Mouse (Mus musculus) testis, adult 2 months (tissue): Measurements from ENCODE around the gene Clstn3.

Experiments
- CTCF ChIP-seq: fragments of 200-500 bp; IDR thresholded peaks from 2 replicates; pipeline ENCODE4 v1.5.1; 2012; ENCODE audit warnings: low read depth, mild to moderate bottlenecking, inconsistent platforms, low read length, moderate library complexity; ENCODE audit not compliant: control insufficient read depth, insufficient read depth, insufficient replicate concordance
- POLR2A ChIP-seq: fragments of 200-500 bp; IDR thresholded peaks from 2 replicates; pipeline ENCODE4 v1.6.1; 2012; ENCODE audit warnings: low read depth, mild to moderate bottlenecking, inconsistent platforms, low read length, moderate library complexity; ENCODE audit not compliant: control insufficient read depth

- TF ChIP-seq CTCF (no peak), POLR2A (no peak)
Observed at GRCm38 (mm10) chr6:124463881-124464291, 708 bp downstream of the Clstn3 start.
